Mouse (Mus musculus) cerebellum, adult 2 months (tissue): ENCODE data around the gene Catsperz.

Source experiments
- CTCF ChIP-seq: fragments of 200-500 bp; IDR thresholded peaks from 2 replicates; pipeline ENCODE4 v1.5.1; 2011; ENCODE audit warnings: low read depth, mild to moderate bottlenecking, control low read depth, low read length, moderate library complexity, borderline replicate concordance; ENCODE audit not compliant: insufficient read depth
- POLR2A ChIP-seq: fragments of 200-500 bp; IDR thresholded peaks from 2 replicates; pipeline ENCODE4 v1.6.1; 2011; ENCODE audit warnings: low read length, control low read depth, borderline replicate concordance; ENCODE audit not compliant: insufficient read depth

DNA sequence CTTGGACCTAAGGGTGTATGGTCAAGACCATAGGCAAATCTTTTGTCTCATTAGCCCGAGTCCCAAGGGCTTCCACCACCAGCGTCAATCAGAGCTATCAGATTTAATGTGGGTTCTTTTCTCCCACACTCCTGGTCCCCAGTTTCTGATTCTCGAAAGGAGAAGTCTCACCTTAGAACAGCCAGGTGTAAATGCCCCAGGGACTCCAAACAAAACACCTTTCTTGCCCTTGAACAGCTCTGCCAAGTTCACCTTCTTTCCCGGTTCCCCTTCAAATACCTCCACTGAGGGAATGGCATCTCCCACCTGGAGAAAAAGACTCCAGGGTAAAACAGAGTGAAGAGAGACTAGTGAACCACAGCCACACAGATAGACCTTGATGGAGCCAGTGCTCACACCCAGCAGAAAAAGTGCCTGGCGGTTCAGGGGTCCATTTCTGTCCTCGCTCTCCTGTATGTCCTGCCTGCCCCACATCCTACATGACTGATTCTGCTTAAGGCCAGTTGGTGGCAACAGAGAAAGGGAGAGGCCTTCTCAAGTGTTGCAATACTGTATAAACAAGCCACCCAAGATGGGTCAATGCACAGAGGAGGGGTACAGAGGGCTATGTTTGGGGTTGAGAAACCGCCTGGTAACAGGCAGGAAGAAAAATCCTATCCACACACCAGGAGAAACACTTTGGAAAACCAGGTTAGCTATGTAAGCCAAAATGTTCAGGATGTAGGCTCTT is 17.2 kb downstream of the Catsperz start:
- no peak for TF ChIP-seq CTCF
- TF ChIP-seq POLR2A, result no peak
